Mouse (Mus musculus) erythroblast, adult 5-6 weeks (primary cell): ENCODE results near the gene Abcb11. TPM values are rescaled to one million over a fixed set of nuclear protein-coding genes. Genes with fewer than 3 reads are reported as not detected.

Experiments used
- ATAC-seq: replicated peaks from 2 replicates; pipeline ENCODE4 v1.8.0; 2016; ENCODE audit warnings: moderate number of reproducible peaks, mild to moderate bottlenecking, moderate TSS enrichment, inconsistent platforms; ENCODE audit not compliant: poor library complexity, low FRiP score, severe bottlenecking
- total RNA-seq, 2 experiments: library from RNA; stranded (forward) in 1 of 2; stranded (reverse) in 1 of 2; fragments of 150-400 nt in 1 of 2; fragments of 200-764, 138-1000 nt in 1 of 2; gene quantifications; 2 replicates each; pipeline versions ENCODE4 v1.2.3 to v1.2.4; 2015 to 2017; ENCODE audit warnings: low replicate concordance in 2 of 2

The Abcb11 gene
- total RNA-seq, 2 experiments from 2014 or later: not detected

DNA sequence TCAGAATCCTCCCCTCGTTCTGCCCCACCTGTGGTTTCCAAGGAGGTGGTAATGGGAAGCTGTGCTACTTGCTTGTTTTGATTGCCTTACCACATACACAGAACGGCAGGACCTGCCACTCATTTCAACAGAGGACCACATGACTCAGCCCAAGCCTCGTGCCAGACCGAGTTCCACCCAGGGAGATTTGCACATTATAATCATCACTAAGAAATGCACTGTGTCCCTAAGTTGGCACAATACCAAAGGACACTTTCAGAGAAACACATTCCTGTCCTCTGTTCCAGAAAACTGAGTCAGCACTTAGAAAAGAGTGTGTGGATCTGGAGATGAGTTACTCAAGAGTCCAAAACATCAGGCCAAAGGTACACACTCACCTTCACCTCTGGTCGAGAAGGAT lies 53.4 kb downstream of the Abcb11 start:
- no peak for ATAC-seq

DNA sequence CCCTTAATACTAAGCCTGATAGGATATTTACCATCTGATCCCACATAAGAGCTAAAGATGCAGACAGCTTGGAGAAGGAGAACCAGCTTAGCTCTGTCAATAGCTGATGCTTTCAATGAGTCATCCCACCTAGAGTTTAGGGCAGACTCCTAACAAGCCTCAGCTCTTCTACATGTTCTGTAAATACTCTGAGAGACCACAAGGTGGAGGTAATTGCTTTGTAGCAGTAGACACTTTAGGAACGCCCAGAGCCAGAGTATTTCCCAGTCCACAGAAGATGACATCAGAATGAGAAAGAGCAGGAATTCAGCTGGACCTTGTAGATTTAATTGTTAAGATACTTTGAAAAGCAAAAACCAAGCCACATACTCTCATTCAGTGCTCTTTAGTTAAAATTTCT lies 66.5 kb downstream of the Abcb11 start:
- ATAC-seq: no peak

- no peak for ATAC-seq
These were observed 78.3 kb downstream of the Abcb11 start for GRCm38 (mm10) chr2:69264069-69264618.

DNA sequence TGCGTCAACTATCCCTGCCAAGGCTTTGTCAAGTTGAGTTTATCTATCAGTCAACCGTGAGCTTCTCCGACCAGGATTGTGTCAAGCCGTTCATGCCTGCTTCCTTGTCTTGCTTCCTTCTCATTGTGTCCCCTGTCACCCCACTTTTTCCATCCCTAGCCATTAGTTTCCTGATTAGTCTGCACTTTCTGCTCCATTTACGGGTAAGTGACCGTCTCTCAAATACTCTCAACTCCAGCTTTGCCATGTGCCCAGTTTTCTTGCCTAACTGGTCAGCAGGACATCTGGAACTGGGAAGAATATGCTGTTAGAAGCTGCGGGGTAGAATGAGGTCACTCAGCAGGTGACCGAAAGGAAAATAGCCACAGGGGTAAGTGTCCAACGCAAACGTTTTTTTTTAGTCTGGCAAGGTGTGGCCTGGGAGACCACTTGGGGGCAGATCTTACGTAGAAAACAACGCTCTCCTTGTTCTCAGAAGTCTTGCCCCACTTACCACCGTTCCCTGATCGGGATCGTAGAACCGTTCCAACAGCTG lies 94.1 kb downstream of the Abcb11 start:
- ATAC-seq: no peak

- ATAC-seq: no peak
These were observed 95.3 kb downstream of the Abcb11 start for GRCm38 (mm10) chr2:69247081-69247480.

DNA sequence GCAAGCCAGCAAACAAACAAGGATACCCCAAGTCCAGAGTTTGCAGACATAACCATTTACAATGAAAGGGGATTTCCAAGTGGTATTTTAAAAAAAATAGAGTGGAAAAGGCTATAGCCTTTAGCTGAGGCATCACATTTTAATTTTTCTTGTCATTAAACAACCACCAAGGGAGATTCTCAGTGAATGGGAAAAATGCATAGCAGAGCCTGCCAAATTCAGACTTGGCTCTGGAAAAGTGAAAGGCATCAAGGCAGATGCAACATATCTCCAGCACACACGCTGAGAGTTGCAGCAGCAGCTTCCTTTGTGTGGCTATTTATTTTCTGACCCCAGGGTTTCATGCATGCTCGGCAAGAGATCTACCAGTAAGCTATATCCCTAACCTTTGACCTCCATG lies 97.5 kb downstream of the Abcb11 start:
- no peak for ATAC-seq

- no peak for ATAC-seq
These were observed 103.1 kb downstream of the Abcb11 start for GRCm38 (mm10) chr2:69239315-69239714.

- ATAC-seq: no peak
These were observed 107.3 kb downstream of the Abcb11 start for GRCm38 (mm10) chr2:69234976-69235678.

DNA sequence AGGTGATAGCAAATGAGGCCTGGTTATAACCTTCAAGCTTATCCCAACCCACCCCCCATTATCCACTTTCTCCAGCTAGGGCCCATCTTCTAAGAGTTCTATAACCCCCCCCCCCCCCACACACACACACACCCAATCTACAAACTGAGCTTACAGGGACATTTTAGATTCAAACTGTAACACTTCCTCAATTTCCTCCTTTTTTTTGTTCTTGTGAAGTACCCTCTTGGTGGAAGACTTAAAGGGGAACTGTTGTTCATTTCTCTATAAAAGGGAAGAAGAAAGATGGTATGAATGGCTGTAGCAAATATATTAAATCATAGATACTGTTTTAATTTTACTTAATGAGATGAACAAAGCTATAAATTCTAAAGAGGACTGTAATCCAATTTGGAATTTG lies 110.3 kb downstream of the Abcb11 start:
- ATAC-seq: no peak

GRCm38 (mm10) chr2:69230137-69230536 lies 112.3 kb downstream of the Abcb11 start:
- no peak for ATAC-seq

- no peak for ATAC-seq
These were observed 113.8 kb downstream of the Abcb11 start for GRCm38 (mm10) chr2:69228635-69229034.

- ATAC-seq: no peak
These were observed 115.5 kb downstream of the Abcb11 start for GRCm38 (mm10) chr2:69226876-69227275.

- ATAC-seq: no peak
These were observed 117.7 kb downstream of the Abcb11 start for GRCm38 (mm10) chr2:69224724-69225123.

- no peak for ATAC-seq
These were observed 119.6 kb downstream of the Abcb11 start for GRCm38 (mm10) chr2:69222815-69223214.

- no peak for ATAC-seq
These were observed 120.5 kb downstream of the Abcb11 start for GRCm38 (mm10) chr2:69221868-69222416.

GRCm38 (mm10) chr2:69215242-69215641 lies 127.2 kb downstream of the Abcb11 start:
- no peak for ATAC-seq

DNA sequence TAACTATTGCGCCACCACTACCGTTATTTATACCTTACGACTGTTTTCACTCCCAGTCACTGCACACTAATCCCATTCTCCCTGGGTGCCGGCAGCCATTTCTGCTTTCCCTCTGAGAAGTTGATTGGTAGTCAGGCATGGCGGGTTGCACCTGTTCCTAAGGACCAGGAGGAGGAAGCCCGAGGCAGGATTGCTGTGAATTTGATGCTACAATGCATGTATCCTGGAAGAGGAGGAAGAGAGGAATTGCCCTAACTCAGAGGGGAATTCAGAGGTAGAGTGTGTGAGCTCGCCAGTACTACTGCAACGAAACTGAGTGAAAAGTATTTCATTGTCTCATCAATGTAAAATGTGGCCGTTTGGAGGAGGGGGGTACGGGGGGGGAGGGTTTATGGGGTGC lies 129.8 kb downstream of the Abcb11 start:
- no peak for ATAC-seq

DNA sequence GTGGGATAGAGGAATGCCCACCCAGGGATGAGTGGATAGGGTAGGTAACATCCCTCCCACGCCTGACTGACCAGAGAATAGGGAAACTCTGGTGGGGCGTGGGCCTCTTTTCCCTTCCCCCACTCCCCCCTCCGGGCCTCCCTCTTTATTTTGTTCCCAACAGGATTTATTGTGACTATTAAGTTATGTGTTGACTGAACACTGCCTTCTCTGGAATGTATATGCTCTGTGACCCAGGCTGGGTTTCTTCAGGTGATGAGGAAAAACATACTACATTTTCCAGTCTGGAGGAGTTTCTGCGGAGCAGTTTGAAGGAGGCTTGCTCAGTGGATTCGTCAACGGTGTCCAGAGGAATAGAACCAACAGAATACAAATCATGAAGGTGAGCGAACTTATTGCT lies 131.6 kb downstream of the Abcb11 start, which contains the start of gene G6pc2:
G6pc2 (plus strand) TSS at position 301 of the 400 bp plus-strand sequence.
- ATAC-seq: no peak

DNA sequence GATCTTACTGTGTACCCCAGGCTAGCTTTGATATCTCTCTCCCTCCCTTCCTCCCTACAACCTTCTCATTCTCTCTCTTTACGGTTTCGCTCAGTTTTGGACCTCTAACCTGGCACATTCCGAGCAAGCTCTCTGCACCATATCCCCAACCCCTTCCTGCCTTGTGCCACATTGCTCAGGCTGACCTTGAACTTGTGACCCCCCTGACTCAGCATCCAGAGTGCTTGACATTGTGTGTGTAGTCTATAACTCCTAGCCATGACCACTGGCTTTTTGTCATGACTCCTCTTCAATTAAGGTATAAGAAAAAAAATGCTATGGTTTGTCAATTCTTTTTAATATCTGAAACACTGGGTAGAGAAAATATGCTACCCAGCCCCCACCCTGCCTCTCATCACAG lies 132.7 kb downstream of the Abcb11 start:
- no peak for ATAC-seq

GRCm38 (mm10) chr2:69206523-69206922 lies 135.9 kb downstream of the Abcb11 start:
- ATAC-seq: peak; percentile 83

DNA sequence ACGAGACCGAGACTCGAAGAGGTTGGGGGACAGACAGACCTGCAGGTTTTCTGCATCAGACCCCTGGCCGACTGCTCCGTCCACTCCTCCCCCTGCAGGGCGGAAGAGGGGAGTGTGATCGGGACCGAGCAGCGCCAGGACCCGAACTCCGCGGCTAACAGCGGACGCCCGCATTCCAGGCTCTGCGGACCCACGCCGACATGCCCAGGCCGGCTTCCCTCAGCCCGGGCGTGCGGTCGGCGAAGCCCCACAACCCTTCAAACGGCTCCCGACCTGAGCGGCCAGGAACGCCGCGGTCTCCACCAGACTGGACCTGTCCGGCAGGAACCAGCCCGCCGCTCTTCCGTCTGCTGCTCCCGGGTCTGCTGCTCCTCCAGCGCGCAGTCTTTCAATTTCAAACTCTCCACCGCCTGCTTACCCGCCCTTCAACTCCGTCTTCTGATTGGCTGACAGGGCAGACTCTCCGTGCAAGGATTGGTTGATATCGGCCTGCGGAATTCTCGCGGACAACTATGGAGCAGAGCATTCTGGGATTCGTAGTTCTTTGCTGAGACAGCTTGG lies 136.5 kb downstream of the Abcb11 start, which contains the start of gene Spc25:
Spc25 (minus strand) TSS at position 404 of the 561 bp plus-strand sequence.
- peak; percentile 99 for ATAC-seq
